Mouse (Mus musculus) urinary bladder, adult 18-20 months (tissue): ENCODE measurements around the gene Atp5mpl.

Experiments
- DNase-seq, 2 experiments: peaks; one replicate each; pipeline ENCODE4 v3.0.0; 2022; ENCODE audit warnings: low spot score in 2 of 2, mixed read lengths in 2 of 2

Atp5mpl gene

DNA sequence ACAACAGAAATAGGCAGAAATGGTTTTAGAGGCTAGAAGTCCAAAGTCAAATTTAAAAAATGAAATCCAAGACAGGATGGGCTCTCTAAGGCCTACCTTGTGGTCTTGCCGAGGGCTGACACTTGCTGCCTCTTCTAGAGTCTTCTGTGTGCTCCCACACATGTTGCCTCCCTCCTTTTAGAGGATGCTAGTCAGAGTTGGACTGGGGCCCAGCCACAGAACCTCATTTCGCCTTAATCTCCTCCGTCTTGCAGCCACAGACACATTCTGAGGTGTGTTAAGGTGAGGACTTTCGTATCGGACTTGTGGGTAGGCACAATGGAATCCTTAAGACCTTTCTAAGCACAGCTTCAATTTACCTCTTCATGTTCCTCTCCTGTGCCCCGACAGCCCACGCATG is 54.0 kb downstream of the Atp5mpl start:
- DNase-seq, result no peak

DNA sequence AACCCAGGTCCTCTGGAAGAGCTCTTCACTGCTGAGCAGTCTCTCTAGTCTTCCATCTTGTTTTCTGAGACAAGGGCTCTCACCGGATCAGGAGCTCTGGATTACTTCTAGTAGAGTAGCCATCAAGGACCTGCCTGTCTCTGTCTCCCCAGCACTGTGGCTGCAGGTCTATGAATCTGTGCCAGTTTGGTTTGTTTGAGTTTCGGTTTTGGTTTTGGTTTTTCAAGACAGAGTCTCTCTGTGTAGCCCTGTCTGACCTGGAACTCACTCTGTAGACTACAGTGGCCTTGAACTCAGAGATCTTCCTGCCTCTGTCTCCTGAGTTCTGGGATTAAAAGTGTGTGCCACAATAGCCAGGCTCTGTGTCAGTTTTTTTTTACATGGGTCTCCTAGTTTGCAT is 55.0 kb downstream of the Atp5mpl start:
- DNase-seq, result no peak
